Mouse (Mus musculus): ENCODE data around the gene Tbc1d9b. TPM values are rescaled to one million over a fixed set of nuclear protein-coding genes. Genes with fewer than 3 reads are reported as not detected.

Tbc1d9b gene
- total RNA-seq, 2 experiments from 2014 or later: 103 to 106 TPM

GRCm38 (mm10) chr11:50174111-50174729 lies 43.0 kb downstream of the Tbc1d9b start, which contains the start of gene Mrnip:
Gene Mrnip, plus strand, starts transcription at chr11:50174444.
- DNase-seq (ENCODE audit: extremely low spot score in 1 of 2, low spot score in 1 of 2): peak in 1 of 2 experiments; percentile 20

- DNase-seq (ENCODE audit: extremely low spot score in 1 of 2, low spot score in 1 of 2): peak; percentile 92 to 97
Observed at GRCm38 (mm10) chr11:50174730-50175187, 43.6 kb downstream of the Tbc1d9b start.

- no peak for DNase-seq (ENCODE audit: extremely low spot score in 1 of 2, low spot score in 1 of 2)
Observed at GRCm38 (mm10) chr11:50176351-50176750, 45.2 kb downstream of the Tbc1d9b start.

- no peak for DNase-seq (ENCODE audit: extremely low spot score in 1 of 2, low spot score in 1 of 2)
Observed at GRCm38 (mm10) chr11:50177111-50177510, 45.9 kb downstream of the Tbc1d9b start.

- no peak for DNase-seq (ENCODE audit: extremely low spot score in 1 of 2, low spot score in 1 of 2)
Observed at GRCm38 (mm10) chr11:50178532-50179488, 47.6 kb downstream of the Tbc1d9b start.

GRCm38 (mm10) chr11:50180478-50181231 lies 49.5 kb downstream of the Tbc1d9b start:
- no peak for DNase-seq (ENCODE audit: extremely low spot score in 1 of 2, low spot score in 1 of 2)

GRCm38 (mm10) chr11:50182702-50183101 lies 51.5 kb downstream of the Tbc1d9b start:
- no peak for DNase-seq (ENCODE audit: extremely low spot score in 1 of 2, low spot score in 1 of 2)

- no peak for DNase-seq (ENCODE audit: extremely low spot score in 1 of 2, low spot score in 1 of 2)
Observed at GRCm38 (mm10) chr11:50184788-50185187, 53.6 kb downstream of the Tbc1d9b start.

- DNase-seq (ENCODE audit: extremely low spot score in 1 of 2, low spot score in 1 of 2): no peak
Observed at GRCm38 (mm10) chr11:50188682-50189081, 57.5 kb downstream of the Tbc1d9b start.

GRCm38 (mm10) chr11:50190362-50190761 lies 59.2 kb downstream of the Tbc1d9b start:
- no peak for DNase-seq (ENCODE audit: extremely low spot score in 1 of 2, low spot score in 1 of 2)

GRCm38 (mm10) chr11:50192278-50192677 lies 61.1 kb downstream of the Tbc1d9b start:
- DNase-seq (ENCODE audit: extremely low spot score in 1 of 2, low spot score in 1 of 2): no peak

- no peak for DNase-seq (ENCODE audit: extremely low spot score in 1 of 2, low spot score in 1 of 2)
Observed at GRCm38 (mm10) chr11:50194070-50194469, 62.9 kb downstream of the Tbc1d9b start.

- DNase-seq (ENCODE audit: extremely low spot score in 1 of 2, low spot score in 1 of 2): no peak
Observed at GRCm38 (mm10) chr11:50194793-50195192, 63.6 kb downstream of the Tbc1d9b start.

GRCm38 (mm10) chr11:50197500-50197899 lies 66.3 kb downstream of the Tbc1d9b start:
- DNase-seq (ENCODE audit: extremely low spot score in 1 of 2, low spot score in 1 of 2): no peak

- no peak for DNase-seq (ENCODE audit: extremely low spot score in 1 of 2, low spot score in 1 of 2)
Observed at GRCm38 (mm10) chr11:50198219-50198846, 67.1 kb downstream of the Tbc1d9b start.

- no peak for DNase-seq (ENCODE audit: extremely low spot score in 1 of 2, low spot score in 1 of 2)
Observed at GRCm38 (mm10) chr11:50198916-50199315, 67.7 kb downstream of the Tbc1d9b start.

- DNase-seq (ENCODE audit: extremely low spot score in 1 of 2, low spot score in 1 of 2): no peak
Observed at GRCm38 (mm10) chr11:50200613-50201012, 69.4 kb downstream of the Tbc1d9b start.

- no peak for DNase-seq (ENCODE audit: extremely low spot score in 1 of 2, low spot score in 1 of 2)
Observed at GRCm38 (mm10) chr11:50201590-50201989, 70.4 kb downstream of the Tbc1d9b start.

- no peak for DNase-seq (ENCODE audit: extremely low spot score in 1 of 2, low spot score in 1 of 2)
Observed at GRCm38 (mm10) chr11:50203302-50203827, 72.2 kb downstream of the Tbc1d9b start.

- DNase-seq (ENCODE audit: extremely low spot score in 1 of 2, low spot score in 1 of 2): no peak
Observed at GRCm38 (mm10) chr11:50205434-50205833, 74.2 kb downstream of the Tbc1d9b start.
